Mouse (Mus musculus) cortical plate, adult 2 months (tissue): ENCODE results near the gene Cdc26. TPM values are rescaled to one million over a fixed set of nuclear protein-coding genes. Genes with fewer than 3 reads are reported as not detected.

Experiments
- H3K27ac ChIP-seq: fragments of 200-500 bp; 2 replicates; pipeline ENCODE4 v1.5.1; 2012; ENCODE audit warnings: low read length, control low read depth, inconsistent platforms; ENCODE audit not compliant: insufficient read depth
- H3K4me1 ChIP-seq: fragments of 200-500 bp; 2 replicates; pipeline ENCODE4 v1.6.1; 2011; ENCODE audit warnings: low read length; ENCODE audit not compliant: control insufficient read depth, insufficient read depth
- H3K4me3 ChIP-seq: fragments of 200-500 bp; 2 replicates; pipeline ENCODE4 v1.5.1; 2011; ENCODE audit warnings: mild to moderate bottlenecking, low read length, control low read depth; ENCODE audit not compliant: insufficient read depth
- CTCF ChIP-seq: fragments of 200-500 bp; IDR thresholded peaks from 2 replicates; pipeline ENCODE4 v1.5.1; 2011; ENCODE audit warnings: mild to moderate bottlenecking, control low read depth, low read length; ENCODE audit not compliant: insufficient read depth; ENCODE audit errors: extremely low read depth
- POLR2A ChIP-seq: fragments of 200-500 bp; IDR thresholded peaks from 2 replicates; pipeline ENCODE4 v1.6.1; 2011; ENCODE audit warnings: mild to moderate bottlenecking, low read length, control low read depth; ENCODE audit not compliant: insufficient read depth; ENCODE audit errors: extremely low read depth
- polyA plus RNA-seq: library from polyadenylated mRNA; depleted of rRNA; stranded (reverse); fragments of >200 nt; gene quantifications from 2 replicates; pipeline ENCODE4 v1.2.3, GENCODE M21; 2012

Cdc26 gene
- polyA plus RNA-seq, 1 experiment = 48.3 TPM

DNA sequence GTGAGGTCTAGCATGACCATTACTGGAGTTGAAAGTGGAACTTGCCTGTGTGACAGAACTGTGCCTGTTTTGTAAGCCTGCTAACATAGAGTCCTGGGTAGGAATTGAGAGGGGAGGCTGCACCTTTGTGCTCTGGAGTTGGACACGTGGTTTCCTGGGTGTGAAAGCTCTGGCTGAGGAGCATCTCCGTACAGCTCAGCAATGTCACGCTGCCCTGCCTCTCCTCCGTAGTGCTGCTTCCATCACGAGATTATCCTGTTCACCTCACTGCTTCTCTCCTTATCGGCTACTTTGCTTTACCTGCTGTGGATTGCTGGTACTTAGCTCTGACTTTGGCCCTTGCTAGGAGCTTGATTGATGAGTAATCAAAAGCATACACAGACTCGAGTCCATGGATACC is 24.7 kb downstream of the Cdc26 start:
- Histone ChIP-seq H3K4me1 (no peaks in the 10 kb centered on the region), H3K27ac (no peak overlapping the region), H3K4me3 (no peak overlapping the region)
- TF ChIP-seq POLR2A (no peak), CTCF (no peak)

DNA sequence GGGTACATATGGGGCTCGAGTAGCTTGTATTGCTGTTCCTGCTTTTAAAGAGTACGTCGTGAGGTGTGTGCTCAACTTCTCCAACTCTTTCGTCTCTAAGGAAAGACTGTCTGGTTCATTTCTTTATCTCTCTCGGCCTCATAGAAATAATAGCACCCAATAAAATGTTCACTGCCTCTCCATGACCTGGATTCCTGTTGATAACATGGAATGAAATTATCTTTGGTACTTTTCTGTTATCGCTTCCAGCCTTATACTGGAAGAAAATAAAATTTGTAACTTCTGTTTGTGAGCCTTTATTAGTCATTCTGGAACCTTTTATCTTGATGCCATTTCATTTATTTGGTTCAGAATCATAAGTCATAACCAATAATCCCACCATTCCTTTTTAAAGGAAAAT is 25.2 kb downstream of the Cdc26 start:
- Histone ChIP-seq H3K4me3 (no peak overlapping the region), H3K27ac (no peak overlapping the region), H3K4me1 (no peaks in the 10 kb centered on the region)
- TF ChIP-seq CTCF (no peak), POLR2A (no peak)

DNA sequence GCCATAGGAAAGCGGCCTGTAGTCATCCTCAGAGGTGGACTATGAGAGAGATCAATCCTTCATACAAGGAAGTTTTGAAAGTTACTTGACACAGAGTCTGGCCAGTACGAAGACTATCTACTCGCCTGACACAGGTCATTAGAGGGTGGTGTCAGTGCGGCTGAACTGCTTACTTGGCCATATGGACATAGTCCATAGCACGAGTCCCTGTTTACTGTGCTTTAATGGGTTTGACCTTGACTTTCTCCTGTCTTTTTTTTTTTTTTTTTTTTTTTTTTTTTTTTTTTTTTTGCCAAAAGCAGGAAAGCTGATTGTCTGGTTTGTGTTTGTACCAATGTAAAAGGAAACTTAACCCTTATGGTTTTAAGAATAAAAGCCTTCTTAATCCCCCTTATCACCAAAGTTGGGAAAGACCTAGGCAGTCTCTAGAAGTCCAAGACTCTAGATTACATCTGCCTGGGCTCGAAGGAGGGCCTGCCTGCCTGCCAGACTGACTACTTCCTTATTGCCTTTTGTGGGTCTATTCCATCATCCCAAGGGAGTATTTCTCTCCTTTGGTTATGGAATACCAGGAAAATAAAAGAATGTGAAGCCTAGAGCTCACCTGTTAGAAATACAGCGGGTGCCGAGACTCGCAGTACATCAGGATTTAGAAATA is 28.6 kb downstream of the Cdc26 start:
- Histone ChIP-seq H3K4me3 (no peak overlapping the region), H3K4me1 (no peaks in the 10 kb centered on the region), H3K27ac (no peak overlapping the region)
- TF ChIP-seq CTCF = no peak
- TF ChIP-seq POLR2A = no peak

DNA sequence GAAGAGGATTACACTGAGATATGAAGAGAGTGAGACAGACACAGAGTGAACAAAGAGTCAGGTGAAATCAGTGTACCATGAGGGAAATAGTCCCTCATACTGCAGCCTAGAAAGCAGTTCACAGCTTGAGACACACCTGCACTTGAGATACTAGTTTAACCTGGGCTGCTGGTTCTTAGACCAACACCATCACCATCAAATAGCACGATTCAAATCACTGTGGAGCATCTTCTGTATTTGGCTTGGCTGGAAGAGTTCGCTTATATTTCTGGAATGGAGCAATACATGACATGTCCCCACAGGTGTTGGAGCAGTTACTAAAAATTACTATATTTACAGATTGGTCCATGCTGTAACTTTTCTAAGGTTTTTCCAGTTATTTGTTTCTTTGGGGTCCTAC is 32.3 kb downstream of the Cdc26 start:
- no peaks in the 10 kb centered on the region for H3K4me1 ChIP-seq
- TF ChIP-seq CTCF = no peak
- TF ChIP-seq POLR2A = no peak

DNA sequence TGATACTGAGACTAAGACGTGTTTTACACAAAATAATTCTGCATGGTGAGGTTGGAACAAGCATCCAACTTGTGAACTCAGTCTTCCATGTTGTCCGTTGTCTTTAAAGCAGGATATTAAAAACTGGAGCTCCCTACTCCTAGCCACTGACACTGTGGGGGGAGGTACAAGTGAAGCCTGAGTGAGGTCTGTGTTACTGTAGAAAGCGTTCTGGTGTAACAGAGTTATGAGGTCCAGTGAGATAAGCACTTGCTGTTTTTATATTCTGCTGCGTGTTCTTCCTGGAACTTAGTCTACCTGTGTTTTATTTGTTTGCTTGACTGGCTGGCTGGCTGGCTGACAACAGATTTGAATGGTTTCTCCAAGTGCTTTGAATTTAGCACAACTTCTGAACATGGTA is 34.1 kb downstream of the Cdc26 start:
- TF ChIP-seq POLR2A (no peak), CTCF (no peak)
- no peak overlapping the region for H3K4me3 ChIP-seq
- H3K27ac ChIP-seq = no peak overlapping the region
- H3K4me1 ChIP-seq = no peaks in the 10 kb centered on the region

More for the DNA sequence above, 32.3 kb downstream of the Cdc26 start:
- no peak overlapping the region for H3K27ac ChIP-seq
- H3K4me3 ChIP-seq = no peak overlapping the region

DNA sequence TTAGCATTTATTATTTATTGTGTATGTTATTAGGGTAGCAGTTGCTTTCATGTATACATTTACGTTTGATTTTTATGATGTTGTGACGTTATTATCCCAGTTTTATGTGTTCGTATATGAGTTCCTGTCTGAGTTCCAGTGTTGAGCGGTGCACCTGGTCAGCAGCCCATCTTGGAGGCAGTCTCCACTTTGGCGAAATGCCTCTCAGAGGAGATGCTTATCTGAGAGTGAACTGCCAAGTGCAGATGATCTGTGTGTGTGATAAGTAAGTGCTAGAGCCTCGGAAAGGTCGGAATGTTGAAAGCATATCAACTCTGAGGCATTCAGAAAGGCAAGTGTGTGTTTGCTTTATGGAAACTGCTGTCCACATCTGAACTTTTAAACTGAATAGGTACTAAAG is 34.8 kb downstream of the Cdc26 start:
- no peak for TF ChIP-seq CTCF
- TF ChIP-seq POLR2A = no peak
- Histone ChIP-seq H3K4me3 (no peak overlapping the region), H3K4me1 (no peaks in the 10 kb centered on the region), H3K27ac (no peak overlapping the region)

DNA sequence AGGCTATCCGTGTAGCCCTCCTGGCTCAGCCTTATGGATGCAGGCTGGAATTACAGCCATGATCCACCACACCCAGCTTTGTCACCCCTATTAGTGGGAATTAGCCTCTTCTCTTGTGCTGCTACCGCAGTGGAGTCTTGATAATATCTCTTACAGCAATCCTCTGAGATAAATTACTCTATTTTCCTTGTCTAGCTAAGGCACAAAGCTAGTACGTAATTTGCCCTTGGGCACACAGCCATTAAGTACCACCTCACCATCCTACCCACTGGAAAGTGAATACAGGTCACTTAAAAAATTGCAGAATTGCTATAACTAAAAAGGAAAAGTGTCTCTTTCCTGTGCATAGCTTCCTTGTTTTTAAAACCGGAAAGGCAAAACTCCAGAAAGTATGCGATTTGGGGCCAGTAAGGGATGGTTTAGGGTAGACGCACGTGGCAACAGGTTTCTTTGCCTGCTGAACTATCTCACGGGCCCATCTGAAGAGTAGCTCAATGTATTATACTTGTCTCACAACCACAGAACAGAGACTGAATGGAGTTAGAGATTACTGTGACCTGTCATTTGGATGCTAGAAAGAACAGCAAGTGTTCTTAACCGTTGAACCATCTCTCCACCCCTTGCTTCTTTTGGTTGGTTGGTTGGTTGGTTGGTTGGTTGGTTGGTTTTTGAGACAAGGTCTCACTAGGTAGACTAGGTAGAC is 35.5 kb downstream of the Cdc26 start:
- H3K4me1 ChIP-seq = no peaks in the 10 kb centered on the region
- H3K4me3 ChIP-seq = no peak overlapping the region
- no peak overlapping the region for H3K27ac ChIP-seq
- TF ChIP-seq POLR2A (no peak), CTCF (no peak)

DNA sequence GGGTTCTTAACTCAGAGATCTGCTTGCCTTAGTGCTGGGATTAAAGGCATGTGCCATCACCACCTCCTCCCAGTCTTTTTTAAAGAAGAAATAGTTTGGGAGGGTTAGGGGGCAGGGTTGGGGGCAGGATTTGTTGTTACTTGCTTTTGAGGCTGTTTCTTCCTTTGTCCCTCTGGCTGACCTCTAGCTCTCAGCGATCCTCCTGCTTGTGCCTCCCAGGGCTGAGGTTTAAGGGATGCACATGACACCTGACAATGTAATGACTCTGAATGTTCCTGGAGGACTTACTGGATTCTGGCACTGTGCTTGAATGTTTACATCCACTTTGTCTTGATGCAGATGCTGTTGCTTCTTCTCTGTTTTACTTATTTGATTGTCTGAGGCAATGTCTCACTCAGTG is 36.0 kb downstream of the Cdc26 start:
- H3K4me3 ChIP-seq = no peak overlapping the region
- H3K4me1 ChIP-seq = no peaks in the 10 kb centered on the region
- no peak for TF ChIP-seq CTCF
- TF ChIP-seq POLR2A = no peak
- no peak overlapping the region for H3K27ac ChIP-seq

DNA sequence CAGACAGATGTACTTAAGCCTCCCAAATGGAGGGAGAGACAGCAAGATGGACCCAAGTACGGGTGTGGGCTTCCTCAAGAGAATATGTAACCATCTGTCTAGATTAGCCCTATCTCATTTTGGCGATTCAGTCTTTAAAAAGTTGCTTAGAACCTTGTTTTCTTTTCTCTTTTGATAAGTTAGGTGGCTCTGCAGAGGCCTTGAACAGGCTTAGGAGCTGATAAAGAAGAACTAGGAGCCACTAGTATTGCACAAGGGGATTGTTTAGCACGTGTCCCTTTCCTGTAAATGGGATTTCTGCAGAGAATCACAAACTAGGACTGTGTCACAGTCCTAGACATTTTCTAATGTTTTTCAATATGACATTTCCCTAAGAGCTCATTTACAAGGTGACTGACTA is 39.4 kb downstream of the Cdc26 start:
- Histone ChIP-seq H3K27ac (no peak overlapping the region), H3K4me1 (no peaks in the 10 kb centered on the region), H3K4me3 (no peak overlapping the region)
- TF ChIP-seq CTCF = no peak
- TF ChIP-seq POLR2A = no peak

DNA sequence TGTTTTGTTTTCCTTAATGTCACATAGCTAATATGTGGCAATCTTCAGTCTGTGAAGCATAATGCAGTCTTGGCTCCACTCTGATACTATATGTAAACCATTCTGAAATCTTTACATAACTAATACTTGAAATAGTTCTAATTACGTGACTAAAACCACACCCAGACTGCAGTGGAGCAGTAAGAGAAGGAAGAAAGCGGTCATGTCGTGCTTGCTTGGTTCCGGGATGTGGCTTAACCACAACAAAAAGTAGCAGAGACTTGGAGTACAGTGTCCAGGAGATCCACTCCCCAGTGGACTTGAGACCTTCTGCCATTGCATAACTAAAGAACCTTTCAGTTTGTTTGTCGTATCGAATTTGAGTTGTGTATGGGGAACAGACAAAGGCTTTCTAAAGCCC is 40.9 kb downstream of the Cdc26 start:
- H3K27ac ChIP-seq = no peak overlapping the region
- H3K4me1 ChIP-seq = no peaks in the 10 kb centered on the region
- H3K4me3 ChIP-seq = no peak overlapping the region
- TF ChIP-seq POLR2A (no peak), CTCF (no peak)
